Mouse (Mus musculus) cerebellum, adult 2 months (tissue): ENCODE results near the gene Irgm1.

ENCODE experiments used
- CTCF ChIP-seq: fragments of 200-500 bp; IDR thresholded peaks from 2 replicates; pipeline ENCODE4 v1.5.1; 2011; ENCODE audit warnings: low read depth, mild to moderate bottlenecking, control low read depth, low read length, moderate library complexity, borderline replicate concordance; ENCODE audit not compliant: insufficient read depth
- POLR2A ChIP-seq: fragments of 200-500 bp; IDR thresholded peaks from 2 replicates; pipeline ENCODE4 v1.6.1; 2011; ENCODE audit warnings: low read length, control low read depth, borderline replicate concordance; ENCODE audit not compliant: insufficient read depth

- TF ChIP-seq POLR2A (no peak), CTCF (no peak)
These were observed 47.1 kb downstream of the Irgm1 start for GRCm38 (mm10) chr11:48824311-48824830.
